Mouse (Mus musculus) MEL (cell line): ENCODE measurements around the gene Tmem130. TPM values are rescaled to one million over a fixed set of nuclear protein-coding genes. Genes with fewer than 3 reads are reported as not detected.

Source experiments
- DNase-seq: peaks from one replicate; pipeline ENCODE4 v3.0.0; 2011; ENCODE audit warnings: low read depth, low spot score
- H3K27ac ChIP-seq: 2 replicates; pipeline ENCODE4 v1.5.1; 2012; ENCODE audit warnings: low read depth, mild to moderate bottlenecking, control low read depth, low read length, moderate library complexity; ENCODE audit not compliant: control insufficient read depth
- H3K27me3 ChIP-seq, 2 experiments: fragments of 150-350 bp in 1 of 2; sonication (generic) in 1 of 2; 2 replicates each; pipeline ENCODE4 v1.6.1; 2012; ENCODE audit warnings: low read length in 2 of 2, mild to moderate bottlenecking in 2 of 2, improper control_type of control experiment in 1 of 2, moderate library complexity in 1 of 2; ENCODE audit not compliant: insufficient read depth in 2 of 2, control insufficient read depth in 1 of 2
- H3K36me3 ChIP-seq, 2 experiments: 2 replicates each; pipeline ENCODE4 v1.6.1; 2012 to 2014; ENCODE audit warnings: low read length in 2 of 2, improper control_type of control experiment in 1 of 2, inconsistent platforms in 1 of 2, mild to moderate bottlenecking in 1 of 2; ENCODE audit not compliant: insufficient read depth in 2 of 2, control insufficient read depth in 1 of 2
- H3K4me1 ChIP-seq, 2 experiments: fragments of 150-350 bp in 1 of 2; sonication (generic) in 1 of 2; 2 replicates each; pipeline ENCODE4 v1.6.1; 2012; ENCODE audit warnings: low read length in 2 of 2, improper control_type of control experiment in 1 of 2, mild to moderate bottlenecking in 1 of 2; ENCODE audit not compliant: insufficient read depth in 2 of 2, control insufficient read depth in 1 of 2
- H3K4me3 ChIP-seq, 2 experiments: fragments of 150-350 bp in 1 of 2; sonication (generic) in 1 of 2; 2 replicates each; pipeline ENCODE4 v1.5.1; 2012; ENCODE audit warnings: low read depth in 2 of 2, low read length in 2 of 2, mild to moderate bottlenecking in 2 of 2, moderate library complexity in 2 of 2, control low read depth in 1 of 2, improper control_type of control experiment in 1 of 2; ENCODE audit not compliant: control insufficient read depth in 1 of 2, insufficient read depth in 1 of 2
- H3K79me2 ChIP-seq: 2 replicates; pipeline ENCODE4 v1.6.1; 2012; ENCODE audit warnings: mild to moderate bottlenecking, low read length, moderate library complexity; ENCODE audit not compliant: control insufficient read depth, poor library complexity, insufficient read depth
- H3K9ac ChIP-seq: 2 replicates; pipeline ENCODE4 v1.6.1; 2012; ENCODE audit warnings: low read depth, mild to moderate bottlenecking, control low read depth, low read length, moderate library complexity; ENCODE audit not compliant: control insufficient read depth, poor library complexity, severe bottlenecking
- H3K9me3 ChIP-seq: fragments of 150-350 bp; sonication (generic); replicated peaks from 2 replicates; pipeline ENCODE4 v1.6.1; 2012; ENCODE audit warnings: mild to moderate bottlenecking, low read length, improper control_type of control experiment, moderate library complexity; ENCODE audit not compliant: insufficient read depth
- BHLHE40 ChIP-seq: IDR thresholded peaks from 2 replicates; pipeline ENCODE4 v1.6.1; 2012; ENCODE audit warnings: low read depth, mild to moderate bottlenecking, inconsistent platforms, low read length, improper control_type of control experiment, borderline replicate concordance
- CTCF ChIP-seq, 3 experiments: IDR thresholded peaks in 2 of 3; conservative IDR thresholded peaks in 1 of 3; 2 replicates each; pipeline ENCODE4 v1.5.1; 2011 to 2012; ENCODE audit warnings: low read length in 3 of 3, low read depth in 2 of 3, mild to moderate bottlenecking in 2 of 3, improper control_type of control experiment in 1 of 3, inconsistent platforms in 1 of 3, mixed read lengths in 1 of 3, moderate library complexity in 1 of 3; ENCODE audit not compliant: control insufficient read depth in 1 of 3, insufficient read depth in 1 of 3, poor library complexity in 1 of 3, severe bottlenecking in 1 of 3
- ELF1 ChIP-seq: IDR thresholded peaks from 2 replicates; pipeline ENCODE4 v1.6.1; 2014; ENCODE audit warnings: low read depth, mild to moderate bottlenecking, inconsistent platforms, low read length, improper control_type of control experiment, moderate library complexity
- EP300 ChIP-seq, 2 experiments: IDR thresholded peaks; 2 replicates each; pipeline ENCODE4 v1.6.1; 2011; ENCODE audit warnings: improper control_type of control experiment in 2 of 2, low read length in 2 of 2, low read depth in 1 of 2, mild to moderate bottlenecking in 1 of 2
- ETS1 ChIP-seq: IDR thresholded peaks from 2 replicates; pipeline ENCODE4 v1.6.1; 2012; ENCODE audit warnings: low read depth, mild to moderate bottlenecking, inconsistent platforms, low read length, improper control_type of control experiment, moderate library complexity
- GATA1 ChIP-seq: IDR thresholded peaks from 2 replicates; pipeline ENCODE4 v1.6.1; 2011; ENCODE audit warnings: low read depth, low read length, improper control_type of control experiment
- HCFC1 ChIP-seq: IDR thresholded peaks from 2 replicates; pipeline ENCODE4 v1.6.1; 2012; ENCODE audit warnings: low read depth, mild to moderate bottlenecking, inconsistent platforms, low read length, improper control_type of control experiment, moderate library complexity
- JUND ChIP-seq: IDR thresholded peaks from 2 replicates; pipeline ENCODE4 v1.6.1; 2011; ENCODE audit warnings: low read depth, mild to moderate bottlenecking, improper control_type of control experiment, low read length
- KAT2A ChIP-seq: conservative IDR thresholded peaks from 2 replicates; pipeline ENCODE4 v1.6.1; 2012; ENCODE audit warnings: low read depth, low read length, improper control_type of control experiment, inconsistent platforms
- MAFK ChIP-seq: IDR thresholded peaks from 2 replicates; pipeline ENCODE4 v1.6.1; 2011; ENCODE audit warnings: low read depth, mild to moderate bottlenecking, low read length, improper control_type of control experiment, borderline replicate concordance
- MAZ ChIP-seq: IDR thresholded peaks from 2 replicates; pipeline ENCODE4 v1.6.1; 2012; ENCODE audit warnings: low read depth, mild to moderate bottlenecking, inconsistent platforms, low read length, improper control_type of control experiment
- MEF2A ChIP-seq: IDR thresholded peaks from 2 replicates; pipeline ENCODE4 v1.6.1; 2014; ENCODE audit warnings: low read depth, mild to moderate bottlenecking, inconsistent platforms, low read length, improper control_type of control experiment; ENCODE audit not compliant: poor library complexity, insufficient replicate concordance, severe bottlenecking; ENCODE audit errors: extremely low read depth
- MYB ChIP-seq: IDR thresholded peaks from 2 replicates; pipeline ENCODE4 v1.6.1; 2011; ENCODE audit warnings: mild to moderate bottlenecking, low read depth, low read length, improper control_type of control experiment
- NRF1 ChIP-seq: IDR thresholded peaks from 2 replicates; pipeline ENCODE4 v1.6.1; 2014; ENCODE audit warnings: low read depth, mild to moderate bottlenecking, inconsistent platforms, low read length, improper control_type of control experiment, moderate library complexity; ENCODE audit not compliant: poor library complexity, insufficient read depth, severe bottlenecking
- POLR2A ChIP-seq, 2 experiments: IDR thresholded peaks; 2 replicates each; pipeline ENCODE4 v1.6.1; 2011 to 2012; ENCODE audit warnings: low read length in 2 of 2, mild to moderate bottlenecking in 2 of 2, control low read depth in 1 of 2, improper control_type of control experiment in 1 of 2, low read depth in 1 of 2, moderate library complexity in 1 of 2; ENCODE audit not compliant: control insufficient read depth in 1 of 2, insufficient read depth in 1 of 2, poor library complexity in 1 of 2
- POLR2AphosphoS2 ChIP-seq: IDR thresholded peaks from 2 replicates; pipeline ENCODE4 v1.6.1; 2011; ENCODE audit warnings: low read length, improper control_type of control experiment
- POLR2AphosphoS5 ChIP-seq: IDR thresholded peaks from 2 replicates; pipeline ENCODE4 v1.6.1; 2012; ENCODE audit warnings: low read depth, borderline replicate concordance, mild to moderate bottlenecking, inconsistent platforms, low read length, moderate library complexity, mixed read lengths
- RCOR1 ChIP-seq: IDR thresholded peaks from 2 replicates; pipeline ENCODE4 v1.6.1; 2012; ENCODE audit warnings: low read depth, mild to moderate bottlenecking, inconsistent platforms, low read length, improper control_type of control experiment
- SIN3A ChIP-seq: IDR thresholded peaks from 2 replicates; pipeline ENCODE4 v1.6.1; 2012; ENCODE audit warnings: low read length, improper control_type of control experiment, inconsistent platforms
- SMC3 ChIP-seq: IDR thresholded peaks from 2 replicates; pipeline ENCODE4 v1.6.1; 2011; ENCODE audit warnings: low read depth, low read length, improper control_type of control experiment
- TAL1 ChIP-seq: IDR thresholded peaks from 2 replicates; pipeline ENCODE4 v1.6.1; 2012; ENCODE audit warnings: mild to moderate bottlenecking, inconsistent platforms, low read length, moderate library complexity, mixed read lengths
- TBP ChIP-seq: IDR thresholded peaks from 2 replicates; pipeline ENCODE4 v1.8.0; 2011; ENCODE audit warnings: low read depth, low read length, improper control_type of control experiment
- ZC3H11A ChIP-seq: IDR thresholded peaks from 2 replicates; pipeline ENCODE4 v1.6.1; 2012; ENCODE audit warnings: low read depth, mild to moderate bottlenecking, inconsistent platforms, low read length, improper control_type of control experiment
- ZKSCAN1 ChIP-seq: IDR thresholded peaks from 2 replicates; pipeline ENCODE4 v1.6.1; 2012; ENCODE audit warnings: low read depth, mild to moderate bottlenecking, inconsistent platforms, low read length, improper control_type of control experiment, moderate library complexity
- ZMIZ1 ChIP-seq: IDR thresholded peaks from 2 replicates; pipeline ENCODE4 v1.6.1; 2012; ENCODE audit warnings: low read depth, mild to moderate bottlenecking, inconsistent platforms, low read length, improper control_type of control experiment, moderate library complexity
- ZNF384 ChIP-seq: IDR thresholded peaks from 2 replicates; pipeline ENCODE4 v1.6.1; 2012; ENCODE audit warnings: low read depth, mild to moderate bottlenecking, inconsistent platforms, low read length, improper control_type of control experiment
- polyA plus RNA-seq, 2 experiments: library from polyadenylated mRNA; stranded (reverse) in 1 of 2; unstranded in 1 of 2; fragments of >175 nt in 1 of 2; fragments of >200 nt in 1 of 2; gene quantifications; 2 replicates each; pipeline versions ENCODE4 v1.2.1 to v1.2.4; 2012; ENCODE audit warnings: low replicate concordance in 2 of 2, low read depth in 1 of 2; ENCODE audit not compliant: insufficient read length in 2 of 2, insufficient read depth in 1 of 2, missing spikeins in 1 of 2
- total RNA-seq: library from RNA; depleted of rRNA; stranded (reverse); fragments of 300-350 nt; gene quantifications from 2 replicates; pipeline ENCODE4 v1.2.3, GENCODE M21; 2012

Gene Tmem130
- total and polyA plus RNA-seq, 3 experiments = 0.14 TPM; not detected in 2

- Histone ChIP-seq H3K27me3 (no peaks in the 10 kb centered on the region), H3K4me1 (no peaks in the 10 kb centered on the region), H3K79me2 (no peaks in the 10 kb centered on the region), H3K9ac (no peak overlapping the region), H3K36me3 (peaks cover 6 to 17% of the 10 kb centered on the region in 2 experiments), H3K27ac (no peak overlapping the region), H3K9me3 (no peaks in the 10 kb centered on the region), H3K4me3 (no peak overlapping the region)
- DNase-seq = peak; percentile 16
- TF ChIP-seq ELF1 (no peak), POLR2A (IDR thresholded peaks at IDR 0.05; ENCODE audit: control insufficient read depth in 1 of 2, insufficient read depth in 1 of 2, low read depth in 1 of 2, low read length in 2 of 2, poor library complexity in 1 of 2) (no peak), MAFK (no peak), JUND (no peak), KAT2A (no peak), ZNF384 (no peak), MAZ (no peak), SMC3 (no peak), MYB (no peak), SIN3A (no peak), EP300 (IDR thresholded peaks at IDR 0.05; ENCODE audit: low read depth in 1 of 2, low read length in 2 of 2) (no peak), TAL1 (no peak), CTCF (IDR thresholded peaks at IDR 0.05 in 2 of 3, conservative IDR thresholded peaks at IDR 0.05 in 1 of 3; ENCODE audit: control insufficient read depth in 1 of 3, insufficient read depth in 1 of 3, low read depth in 2 of 3, low read length in 3 of 3, poor library complexity in 1 of 3, severe bottlenecking in 1 of 3) (no peak), BHLHE40 (no peak)
These were observed 42.6 kb upstream of the Tmem130 start for GRCm38 (mm10) chr5:144804181-144804580.

- H3K4me3 ChIP-seq = no peak overlapping the region
- H3K9ac ChIP-seq = no peak overlapping the region
- no peak overlapping the region for H3K27ac ChIP-seq
- H3K9me3 ChIP-seq = no peaks in the 10 kb centered on the region
- H3K27me3 ChIP-seq = no peaks in the 10 kb centered on the region
- no peaks in the 10 kb centered on the region for H3K79me2 ChIP-seq
- no peak for DNase-seq
- no peak for TF ChIP-seq POLR2AphosphoS5
- H3K4me1 ChIP-seq = no peaks in the 10 kb centered on the region
- peaks cover 2 to 12% of the 10 kb centered on the region in 2 experiments for H3K36me3 ChIP-seq
These were observed 41.4 kb upstream of the Tmem130 start for GRCm38 (mm10) chr5:144803066-144803465.

GRCm38 (mm10) chr5:144797116-144797515 is 35.5 kb upstream of the Tmem130 start:
- Histone ChIP-seq H3K9ac (no peak overlapping the region), H3K4me3 (no peak overlapping the region), H3K27me3 (no peaks in the 10 kb centered on the region), H3K27ac (no peak overlapping the region), H3K4me1 (no peaks in the 10 kb centered on the region), H3K79me2 (no peaks in the 10 kb centered on the region), H3K9me3 (no peaks in the 10 kb centered on the region), H3K36me3 (peaks cover 0 to 15% of the 10 kb centered on the region in 2 experiments; a peak in 2 of 4 replicates)
- TF ChIP-seq POLR2AphosphoS2 = no peak
- TF ChIP-seq POLR2A (IDR thresholded peaks at IDR 0.05; ENCODE audit: control insufficient read depth in 1 of 2, insufficient read depth in 1 of 2, low read depth in 1 of 2, low read length in 2 of 2, poor library complexity in 1 of 2) = no peak
- no peak for TF ChIP-seq MAFK
- TF ChIP-seq GATA1 = no peak
- TF ChIP-seq HCFC1 = no peak
- no peak for TF ChIP-seq NRF1
- TF ChIP-seq ZKSCAN1 = no peak
- TF ChIP-seq POLR2AphosphoS5 = no peak
- no peak for TF ChIP-seq ZC3H11A
- no peak for TF ChIP-seq MEF2A
- TF ChIP-seq ZMIZ1 = no peak
- no peak for TF ChIP-seq KAT2A
- no peak for TF ChIP-seq ETS1
- no peak for TF ChIP-seq SMC3
- no peak for TF ChIP-seq RCOR1
- no peak for TF ChIP-seq TBP
- TF ChIP-seq BHLHE40 = no peak
- no peak for DNase-seq
